Mouse (Mus musculus): ENCODE measurements around the gene Psapl1. TPM values are rescaled to one million over a fixed set of nuclear protein-coding genes. Genes with fewer than 3 reads are reported as not detected.

The Psapl1 gene
- polyA plus RNA-seq, 1 experiment from 2014 or later = 0.08 TPM

- Histone ChIP-seq H3K4me2 (ENCODE audit: low read depth, low read length) (no peak overlapping the region), H3K4me3 (ENCODE audit: low read depth, low read length) (no peak overlapping the region), H3K27me3 (ENCODE audit: control insufficient read depth, insufficient read depth, low read length) (no peaks in the 10 kb centered on the region), H3K9ac (replicated peaks; ENCODE audit: low read length) (no peak overlapping the region), H3K36me3 (replicated peaks; ENCODE audit: control insufficient read depth, insufficient read depth, low read depth, low read length) (no peaks in the 10 kb centered on the region), H3K4me1 (ENCODE audit: control insufficient read depth, insufficient read depth, low read length) (no peaks in the 10 kb centered on the region), H3K9me3 (replicated peaks; ENCODE audit: control insufficient read depth, low read length) (no peaks in the 10 kb centered on the region), H3K27ac (replicated peaks; ENCODE audit: low read depth, low read length) (no peak overlapping the region)
- DNase-seq (ENCODE audit: low spot score) = no peak
- ATAC-seq (replicated peaks; ENCODE audit: insufficient number of reproducible peaks, low FRiP score, low TSS enrichment, low read depth) = no peak
- WGBS = 89% methylated on average over 3 of the region's 3 CpGs
Observed at GRCm38 (mm10) chr5:36208803-36209202, 5.0 kb downstream of the Psapl1 start.

- no peaks in the 10 kb centered on the region for H3K27me3 ChIP-seq (ENCODE audit: control insufficient read depth, insufficient read depth, low read length)
- H3K36me3 ChIP-seq (replicated peaks; ENCODE audit: control insufficient read depth, insufficient read depth, low read depth, low read length) = no peaks in the 10 kb centered on the region
- no peak overlapping the region for H3K27ac ChIP-seq (replicated peaks; ENCODE audit: low read depth, low read length)
- 88% methylated on average over 10 of the region's 10 CpGs for WGBS
- H3K9ac ChIP-seq (replicated peaks; ENCODE audit: low read length) = no peak overlapping the region
- H3K4me3 ChIP-seq (ENCODE audit: low read depth, low read length) = no peak overlapping the region
- no peak overlapping the region for H3K4me2 ChIP-seq (ENCODE audit: low read depth, low read length)
- ATAC-seq (replicated peaks; ENCODE audit: insufficient number of reproducible peaks, low FRiP score, low TSS enrichment, low read depth) (no peak), DNase-seq (ENCODE audit: low spot score) (no peak)
- H3K9me3 ChIP-seq (replicated peaks; ENCODE audit: control insufficient read depth, low read length) = no peaks in the 10 kb centered on the region; the same call in 1 of the 2 replicates
- H3K4me1 ChIP-seq (ENCODE audit: control insufficient read depth, insufficient read depth, low read length) = no peaks in the 10 kb centered on the region
Observed at GRCm38 (mm10) chr5:36213310-36213709, 9.5 kb downstream of the Psapl1 start.

- no peak for ATAC-seq (replicated peaks; ENCODE audit: insufficient number of reproducible peaks, low FRiP score, low TSS enrichment, low read depth)
- H3K9me3 ChIP-seq (replicated peaks; ENCODE audit: control insufficient read depth, low read length) = no peaks in the 10 kb centered on the region
- no peak for DNase-seq (ENCODE audit: low spot score)
- H3K9ac ChIP-seq (replicated peaks; ENCODE audit: low read length) = no peak overlapping the region
- no peaks in the 10 kb centered on the region for H3K27me3 ChIP-seq (ENCODE audit: control insufficient read depth, insufficient read depth, low read length)
- no peak overlapping the region for H3K4me2 ChIP-seq (ENCODE audit: low read depth, low read length)
- WGBS = 76% methylated on average over 4 of the region's 4 CpGs
- H3K27ac ChIP-seq (replicated peaks; ENCODE audit: low read depth, low read length) = no peak overlapping the region
- no peak overlapping the region for H3K4me3 ChIP-seq (ENCODE audit: low read depth, low read length)
- H3K36me3 ChIP-seq (replicated peaks; ENCODE audit: control insufficient read depth, insufficient read depth, low read depth, low read length) = no peaks in the 10 kb centered on the region
- H3K4me1 ChIP-seq (ENCODE audit: control insufficient read depth, insufficient read depth, low read length) = no peaks in the 10 kb centered on the region
Observed at GRCm38 (mm10) chr5:36220105-36220504, 16.3 kb downstream of the Psapl1 start.

- no peaks in the 10 kb centered on the region for H3K9me3 ChIP-seq (replicated peaks; ENCODE audit: control insufficient read depth, low read length)
- H3K9ac ChIP-seq (replicated peaks; ENCODE audit: low read length) = no peak overlapping the region
- no peaks in the 10 kb centered on the region for H3K27me3 ChIP-seq (ENCODE audit: control insufficient read depth, insufficient read depth, low read length)
- H3K36me3 ChIP-seq (replicated peaks; ENCODE audit: control insufficient read depth, insufficient read depth, low read depth, low read length) = no peaks in the 10 kb centered on the region
- H3K4me1 ChIP-seq (ENCODE audit: control insufficient read depth, insufficient read depth, low read length) = no peaks in the 10 kb centered on the region
- no peak overlapping the region for H3K27ac ChIP-seq (replicated peaks; ENCODE audit: low read depth, low read length)
- no peak overlapping the region for H3K4me3 ChIP-seq (ENCODE audit: low read depth, low read length)
- DNase-seq (ENCODE audit: low spot score) (no peak), ATAC-seq (replicated peaks; ENCODE audit: insufficient number of reproducible peaks, low FRiP score, low TSS enrichment, low read depth) (no peak)
- no peak overlapping the region for H3K4me2 ChIP-seq (ENCODE audit: low read depth, low read length)
- WGBS = 67% methylated on average over 6 of the region's 6 CpGs
Observed at GRCm38 (mm10) chr5:36220626-36221025, 16.8 kb downstream of the Psapl1 start.

- Histone ChIP-seq H3K27ac (replicated peaks; ENCODE audit: low read depth, low read length) (no peak overlapping the region), H3K4me2 (ENCODE audit: low read depth, low read length) (no peak overlapping the region), H3K4me1 (ENCODE audit: control insufficient read depth, insufficient read depth, low read length) (no peaks in the 10 kb centered on the region), H3K9me3 (replicated peaks; ENCODE audit: control insufficient read depth, low read length) (no peaks in the 10 kb centered on the region), H3K4me3 (ENCODE audit: low read depth, low read length) (no peak overlapping the region), H3K9ac (replicated peaks; ENCODE audit: low read length) (no peak overlapping the region), H3K27me3 (ENCODE audit: control insufficient read depth, insufficient read depth, low read length) (no peaks in the 10 kb centered on the region), H3K36me3 (replicated peaks; ENCODE audit: control insufficient read depth, insufficient read depth, low read depth, low read length) (no peaks in the 10 kb centered on the region)
- ATAC-seq (replicated peaks; ENCODE audit: insufficient number of reproducible peaks, low FRiP score, low TSS enrichment, low read depth) (no peak), DNase-seq (ENCODE audit: low spot score) (peak; percentile 69)
- 63% methylated on average over 6 of the region's 6 CpGs for WGBS
Observed at GRCm38 (mm10) chr5:36223787-36224186, 20.0 kb downstream of the Psapl1 start.

- Histone ChIP-seq H3K9me3 (replicated peaks; ENCODE audit: control insufficient read depth, low read length) (no peaks in the 10 kb centered on the region), H3K4me2 (ENCODE audit: low read depth, low read length) (no peak overlapping the region), H3K27ac (replicated peaks; ENCODE audit: low read depth, low read length) (no peak overlapping the region), H3K27me3 (ENCODE audit: control insufficient read depth, insufficient read depth, low read length) (no peaks in the 10 kb centered on the region), H3K36me3 (replicated peaks; ENCODE audit: control insufficient read depth, insufficient read depth, low read depth, low read length) (no peaks in the 10 kb centered on the region), H3K4me3 (ENCODE audit: low read depth, low read length) (no peak overlapping the region), H3K4me1 (ENCODE audit: control insufficient read depth, insufficient read depth, low read length) (no peaks in the 10 kb centered on the region), H3K9ac (replicated peaks; ENCODE audit: low read length) (no peak overlapping the region)
- DNase-seq (ENCODE audit: low spot score) = no peak
- 75% methylated on average over 7 of the region's 7 CpGs for WGBS
- no peak for ATAC-seq (replicated peaks; ENCODE audit: insufficient number of reproducible peaks, low FRiP score, low TSS enrichment, low read depth)
Observed at GRCm38 (mm10) chr5:36225855-36226254, 22.0 kb downstream of the Psapl1 start.

GRCm38 (mm10) chr5:36226296-36226695 lies 22.5 kb downstream of the Psapl1 start:
- no peak overlapping the region for H3K4me2 ChIP-seq (ENCODE audit: low read depth, low read length)
- H3K36me3 ChIP-seq (replicated peaks; ENCODE audit: control insufficient read depth, insufficient read depth, low read depth, low read length) = no peaks in the 10 kb centered on the region
- H3K4me1 ChIP-seq (ENCODE audit: control insufficient read depth, insufficient read depth, low read length) = no peaks in the 10 kb centered on the region
- H3K9me3 ChIP-seq (replicated peaks; ENCODE audit: control insufficient read depth, low read length) = no peaks in the 10 kb centered on the region
- H3K27ac ChIP-seq (replicated peaks; ENCODE audit: low read depth, low read length) = no peak overlapping the region
- H3K27me3 ChIP-seq (ENCODE audit: control insufficient read depth, insufficient read depth, low read length) = no peaks in the 10 kb centered on the region
- H3K4me3 ChIP-seq (ENCODE audit: low read depth, low read length) = no peak overlapping the region
- no peak overlapping the region for H3K9ac ChIP-seq (replicated peaks; ENCODE audit: low read length)
- 80% methylated on average over 11 of the region's 11 CpGs for WGBS
- ATAC-seq (replicated peaks; ENCODE audit: insufficient number of reproducible peaks, low FRiP score, low TSS enrichment, low read depth) (no peak), DNase-seq (ENCODE audit: low spot score) (no peak)

GRCm38 (mm10) chr5:36228405-36229370 lies 24.9 kb downstream of the Psapl1 start:
- no peak overlapping the region for H3K4me2 ChIP-seq (ENCODE audit: low read depth, low read length)
- no peaks in the 10 kb centered on the region for H3K27me3 ChIP-seq (ENCODE audit: control insufficient read depth, insufficient read depth, low read length)
- ATAC-seq (replicated peaks; ENCODE audit: insufficient number of reproducible peaks, low FRiP score, low TSS enrichment, low read depth) = no peak
- no peaks in the 10 kb centered on the region for H3K9me3 ChIP-seq (replicated peaks; ENCODE audit: control insufficient read depth, low read length)
- H3K4me3 ChIP-seq (ENCODE audit: low read depth, low read length) = no peak overlapping the region
- no peaks in the 10 kb centered on the region for H3K36me3 ChIP-seq (replicated peaks; ENCODE audit: control insufficient read depth, insufficient read depth, low read depth, low read length)
- no peak for DNase-seq (ENCODE audit: low spot score)
- no peaks in the 10 kb centered on the region for H3K4me1 ChIP-seq (ENCODE audit: control insufficient read depth, insufficient read depth, low read length)
- WGBS = 71% methylated on average over 23 of the region's 23 CpGs
- H3K27ac ChIP-seq (replicated peaks; ENCODE audit: low read depth, low read length) = no peak overlapping the region
- H3K9ac ChIP-seq (replicated peaks; ENCODE audit: low read length) = no peak overlapping the region
